Mouse (Mus musculus): ENCODE results near the gene Vps37d. TPM values are rescaled to one million over a fixed set of nuclear protein-coding genes. Genes with fewer than 3 reads are reported as not detected.
"Not testable (repeated sequence)": the region's sequence is repeated elsewhere in the genome, so short reads cannot be mapped to it uniquely, and the experiment has no call there.

Vps37d gene
- polyA plus RNA-seq, 1 experiment from 2014 or later: not detected

- Histone ChIP-seq H3K4me3 (ENCODE audit: inconsistent target) (no peak within 1 kb of the TSS), H3K27ac (no peak within 1 kb of the TSS), H3K36me3 (ENCODE audit: inconsistent target) (no peaks in the 10 kb centered on the region), H3K79me2 (ENCODE audit: inconsistent target) (no peaks in the 10 kb centered on the region)
- WGBS (ENCODE audit: missing documents): 7% methylated on average over 39 of the region's 39 CpGs
Observed at GRCm38 (mm10) chr5:135089653-135090052, 11.6 kb upstream of the Vps37d start, which contains the start of gene Mlxipl. Gene Mlxipl (plus strand): TSS chr5:135089890.

GRCm38 (mm10) chr5:135086871-135087270 is 8.8 kb upstream of the Vps37d start:
- no peaks in the 10 kb centered on the region for H3K79me2 ChIP-seq (ENCODE audit: inconsistent target)
- WGBS (ENCODE audit: missing documents): 51% methylated on average over 4 of the region's 4 CpGs

GRCm38 (mm10) chr5:135080539-135080938 is 2.5 kb upstream of the Vps37d start:
- H3K4me3 ChIP-seq (ENCODE audit: inconsistent target): no peak overlapping the region
- no peaks in the 10 kb centered on the region for H3K36me3 ChIP-seq (ENCODE audit: inconsistent target)
- no peaks in the 10 kb centered on the region for H3K79me2 ChIP-seq (ENCODE audit: inconsistent target)
- H3K27ac ChIP-seq: no peak overlapping the region
- 95% methylated on average over 5 of the region's 5 CpGs for WGBS (ENCODE audit: missing documents)

More at GRCm38 (mm10) chr5:135086871-135087270, 8.8 kb upstream of the Vps37d start:
- Histone ChIP-seq H3K36me3 (ENCODE audit: inconsistent target) (no peaks in the 10 kb centered on the region), H3K4me3 (ENCODE audit: inconsistent target) (no peak overlapping the region), H3K27ac (no peak overlapping the region)

- 89% methylated on average over 2 of the region's 2 CpGs for WGBS (ENCODE audit: missing documents)
- no peak overlapping the region for H3K27ac ChIP-seq
- H3K36me3 ChIP-seq (ENCODE audit: inconsistent target): no peaks in the 10 kb centered on the region
- no peak overlapping the region for H3K4me3 ChIP-seq (ENCODE audit: inconsistent target)
- H3K79me2 ChIP-seq (ENCODE audit: inconsistent target): no peaks in the 10 kb centered on the region
Observed at GRCm38 (mm10) chr5:135079578-135079977, 1.5 kb upstream of the Vps37d start.

- Histone ChIP-seq H3K36me3 (ENCODE audit: inconsistent target) (no peaks in the 10 kb centered on the region), H3K79me2 (ENCODE audit: inconsistent target) (no peaks in the 10 kb centered on the region), H3K27ac (no peak overlapping the region), H3K4me3 (ENCODE audit: inconsistent target) (peak overlapping the region; percentile 8; the same call in 1 of the 2 replicates)
- WGBS (ENCODE audit: missing documents): 4% methylated on average over 11 of the region's 11 CpGs
Observed at GRCm38 (mm10) chr5:135078482-135078810, 380 bp upstream of the Vps37d start.

- H3K27ac ChIP-seq: no peak overlapping the region
- H3K4me3 ChIP-seq (ENCODE audit: inconsistent target): no peak overlapping the region
- H3K36me3 ChIP-seq (ENCODE audit: inconsistent target): no peaks in the 10 kb centered on the region
- 67% methylated on average over 11 of the region's 14 CpGs for WGBS (ENCODE audit: missing documents)
- H3K79me2 ChIP-seq (ENCODE audit: inconsistent target): no peaks in the 10 kb centered on the region
Observed at GRCm38 (mm10) chr5:135076931-135077505, 1.0 kb downstream of the Vps37d start.

GRCm38 (mm10) chr5:135076368-135076767 is 1.7 kb downstream of the Vps37d start:
- H3K79me2 ChIP-seq (ENCODE audit: inconsistent target): no peaks in the 10 kb centered on the region
- H3K4me3 ChIP-seq (ENCODE audit: inconsistent target): no peak overlapping the region
- no peak overlapping the region for H3K27ac ChIP-seq
- WGBS (ENCODE audit: missing documents): 95% methylated on average over 14 of the region's 14 CpGs
- no peaks in the 10 kb centered on the region for H3K36me3 ChIP-seq (ENCODE audit: inconsistent target)

GRCm38 (mm10) chr5:135075655-135076054 is 2.4 kb downstream of the Vps37d start:
- Histone ChIP-seq H3K4me3 (ENCODE audit: inconsistent target) (no peak overlapping the region), H3K36me3 (ENCODE audit: inconsistent target) (no peaks in the 10 kb centered on the region), H3K27ac (no peak overlapping the region), H3K79me2 (ENCODE audit: inconsistent target) (no peaks in the 10 kb centered on the region)
- 64% methylated on average over 4 of the region's 4 CpGs for whole genome bisulfite sequencing (ENCODE audit: missing documents)

GRCm38 (mm10) chr5:135073349-135074150 is 4.5 kb downstream of the Vps37d start:
- H3K27ac ChIP-seq: no peak overlapping the region
- 71% methylated on average over 18 of the region's 26 CpGs for WGBS (ENCODE audit: missing documents)

GRCm38 (mm10) chr5:135072720-135073119 is 5.3 kb downstream of the Vps37d start:
- Histone ChIP-seq H3K4me3 (ENCODE audit: inconsistent target) (no peak overlapping the region), H3K79me2 (ENCODE audit: inconsistent target) (no peaks in the 10 kb centered on the region)
- 92% methylated on average over 6 of the region's 6 CpGs for WGBS (ENCODE audit: missing documents)

More at GRCm38 (mm10) chr5:135073349-135074150, 4.5 kb downstream of the Vps37d start:
- Histone ChIP-seq H3K4me3 (ENCODE audit: inconsistent target) (no peak overlapping the region), H3K79me2 (ENCODE audit: inconsistent target) (no peaks in the 10 kb centered on the region), H3K36me3 (ENCODE audit: inconsistent target) (no peaks in the 10 kb centered on the region)

GRCm38 (mm10) chr5:135072061-135072460 is 6.0 kb downstream of the Vps37d start:
- Histone ChIP-seq H3K36me3 (ENCODE audit: inconsistent target) (no peaks in the 10 kb centered on the region; the same call in 1 of the 2 replicates), H3K79me2 (ENCODE audit: inconsistent target) (no peaks in the 10 kb centered on the region), H3K27ac (no peak overlapping the region), H3K4me3 (ENCODE audit: inconsistent target) (no peak overlapping the region)
- WGBS (ENCODE audit: missing documents): 94% methylated on average over 2 of the region's 2 CpGs

More at GRCm38 (mm10) chr5:135072720-135073119, 5.3 kb downstream of the Vps37d start:
- no peak overlapping the region for H3K27ac ChIP-seq
- H3K36me3 ChIP-seq (ENCODE audit: inconsistent target): no peaks in the 10 kb centered on the region

GRCm38 (mm10) chr5:135070448-135070847 is 7.6 kb downstream of the Vps37d start:
- WGBS (ENCODE audit: missing documents): 90% methylated on average over 3 of the region's 3 CpGs
- no peaks in the 10 kb centered on the region; the same call in 1 of the 2 replicates for H3K79me2 ChIP-seq (ENCODE audit: inconsistent target)

GRCm38 (mm10) chr5:135066008-135066407 is 12.1 kb downstream of the Vps37d start:
- Histone ChIP-seq H3K27ac (no peak overlapping the region), H3K79me2 (ENCODE audit: inconsistent target) (peaks cover 23% of the 10 kb centered on the region; the same call in 1 of the 2 replicates), H3K36me3 (ENCODE audit: inconsistent target) (no peaks in the 10 kb centered on the region; the same call in 1 of the 2 replicates), H3K4me3 (ENCODE audit: inconsistent target) (no peak overlapping the region)
- WGBS (ENCODE audit: missing documents): 100% methylated on average over 3 of the region's 3 CpGs

More at GRCm38 (mm10) chr5:135070448-135070847, 7.6 kb downstream of the Vps37d start:
- H3K27ac ChIP-seq: no peak overlapping the region
- no peak overlapping the region for H3K4me3 ChIP-seq (ENCODE audit: inconsistent target)
- H3K36me3 ChIP-seq (ENCODE audit: inconsistent target): no peaks in the 10 kb centered on the region; the same call in 1 of the 2 replicates

GRCm38 (mm10) chr5:135064909-135065446 is 13.1 kb downstream of the Vps37d start, which contains the start of gene Bud23:
Gene Bud23 (minus strand): TSS chr5:135064959.
- WGBS (ENCODE audit: missing documents): 77% methylated on average over 7 of the region's 9 CpGs
- peaks cover 23% of the 10 kb centered on the region; the same call in 1 of the 2 replicates for H3K79me2 ChIP-seq (ENCODE audit: inconsistent target)
- not testable (repeated sequence) for H3K36me3 ChIP-seq (ENCODE audit: inconsistent target); H3K27ac ChIP-seq
- H3K4me3 ChIP-seq (ENCODE audit: inconsistent target): peak within 1 kb of the TSS; percentile 92

GRCm38 (mm10) chr5:135064382-135064766 is 13.7 kb downstream of the Vps37d start:
- peaks cover 11% of the 10 kb centered on the region; the same call in 1 of the 2 replicates for H3K36me3 ChIP-seq (ENCODE audit: inconsistent target)
- no peak overlapping the region for H3K27ac ChIP-seq
- H3K79me2 ChIP-seq (ENCODE audit: inconsistent target): peaks cover 23% of the 10 kb centered on the region; the same call in 1 of the 2 replicates
- peak overlapping the region; percentile 92 for H3K4me3 ChIP-seq (ENCODE audit: inconsistent target)
- WGBS (ENCODE audit: missing documents): under 1% methylated on average over 40 of the region's 40 CpGs
